Mouse (Mus musculus): Measurements from ENCODE around the gene Cpeb2. TPM values are rescaled to one million over a fixed set of nuclear protein-coding genes. Genes with fewer than 3 reads are reported as not detected.

Gene Cpeb2
- polyA plus RNA-seq, 2 experiments: 0.86 to 1.1 TPM

GRCm38 (mm10) chr5:43289752-43290446 lies 56.9 kb downstream of the Cpeb2 start:
- no peak overlapping the region for H3K4me3 ChIP-seq (ENCODE audit: insufficient read depth in 1 of 2, low read depth in 2 of 2, low read length in 2 of 2)
- 46% methylated on average over 8 of the region's 8 CpGs for WGBS (ENCODE audit: insufficient replicate concordance)
- no peaks in the 10 kb centered on the region for H3K4me1 ChIP-seq (replicated peaks; ENCODE audit: control insufficient read depth in 2 of 2, insufficient read depth in 2 of 2, low read length in 1 of 2)
- no peak overlapping the region for H3K9ac ChIP-seq (replicated peaks)
- TF ChIP-seq CTCF (IDR thresholded peaks at IDR 0.05; ENCODE audit: low read depth) (no peak), EP300 (IDR thresholded peaks at IDR 0.05; ENCODE audit: low read depth) (no peak)
- H3K27me3 ChIP-seq (ENCODE audit: control insufficient read depth, insufficient read depth, low read length): no peaks in the 10 kb centered on the region
- H3K4me2 ChIP-seq (ENCODE audit: low read depth): no peak overlapping the region
- H3K27ac ChIP-seq: no peak overlapping the region
- H3K9me3 ChIP-seq (ENCODE audit: control insufficient read depth, low read length): no peaks in the 10 kb centered on the region
- DNase-seq (ENCODE audit: low read depth in 3 of 3, low spot score in 3 of 3) (no peak), ATAC-seq (ENCODE audit: insufficient read depth) (no peak)
- no peaks in the 10 kb centered on the region for H3K36me3 ChIP-seq (replicated peaks; ENCODE audit: control insufficient read depth, insufficient read depth, low read depth)

GRCm38 (mm10) chr5:43293136-43293535 lies 60.2 kb downstream of the Cpeb2 start:
- Histone ChIP-seq H3K27ac (no peak overlapping the region), H3K9me3 (ENCODE audit: control insufficient read depth, low read length) (no peaks in the 10 kb centered on the region), H3K4me1 (replicated peaks; ENCODE audit: control insufficient read depth in 2 of 2, insufficient read depth in 2 of 2, low read length in 1 of 2) (no peaks in the 10 kb centered on the region), H3K27me3 (ENCODE audit: control insufficient read depth, insufficient read depth, low read length) (no peaks in the 10 kb centered on the region), H3K4me2 (ENCODE audit: low read depth) (no peak overlapping the region), H3K4me3 (ENCODE audit: insufficient read depth in 1 of 2, low read depth in 2 of 2, low read length in 2 of 2) (no peak overlapping the region), H3K9ac (replicated peaks) (no peak overlapping the region), H3K36me3 (replicated peaks; ENCODE audit: control insufficient read depth, insufficient read depth, low read depth) (no peaks in the 10 kb centered on the region)
- TF ChIP-seq EP300 (IDR thresholded peaks at IDR 0.05; ENCODE audit: low read depth): no peak
- WGBS (ENCODE audit: insufficient replicate concordance): 46% methylated on average over 4 of the region's 4 CpGs
- no peak for ATAC-seq (ENCODE audit: insufficient read depth)
- DNase-seq (ENCODE audit: low read depth in 3 of 3, low spot score in 3 of 3): no peak

GRCm38 (mm10) chr5:43297459-43297858 lies 64.5 kb downstream of the Cpeb2 start:
- Histone ChIP-seq H3K27ac (no peak overlapping the region), H3K9ac (replicated peaks) (no peak overlapping the region), H3K9me3 (ENCODE audit: control insufficient read depth, low read length) (no peaks in the 10 kb centered on the region), H3K36me3 (replicated peaks; ENCODE audit: control insufficient read depth, insufficient read depth, low read depth) (no peaks in the 10 kb centered on the region), H3K27me3 (ENCODE audit: control insufficient read depth, insufficient read depth, low read length) (no peaks in the 10 kb centered on the region), H3K4me1 (replicated peaks; ENCODE audit: control insufficient read depth in 2 of 2, insufficient read depth in 2 of 2, low read length in 1 of 2) (no peaks in the 10 kb centered on the region), H3K4me3 (ENCODE audit: insufficient read depth in 1 of 2, low read depth in 2 of 2, low read length in 2 of 2) (no peak overlapping the region), H3K4me2 (ENCODE audit: low read depth) (no peak overlapping the region)
- no peak for TF ChIP-seq EP300 (IDR thresholded peaks at IDR 0.05; ENCODE audit: low read depth)
- no peak for TF ChIP-seq CTCF (IDR thresholded peaks at IDR 0.05; ENCODE audit: low read depth)
- 73% methylated on average over 7 of the region's 7 CpGs for WGBS (ENCODE audit: insufficient replicate concordance)
- ATAC-seq (ENCODE audit: insufficient read depth) (no peak), DNase-seq (ENCODE audit: low read depth in 3 of 3, low spot score in 3 of 3) (no peak)

GRCm38 (mm10) chr5:43298975-43299374 lies 66.0 kb downstream of the Cpeb2 start:
- TF ChIP-seq EP300 (IDR thresholded peaks at IDR 0.05; ENCODE audit: low read depth) (no peak), CTCF (IDR thresholded peaks at IDR 0.05; ENCODE audit: low read depth) (no peak)
- Histone ChIP-seq H3K4me2 (ENCODE audit: low read depth) (no peak overlapping the region), H3K4me1 (replicated peaks; ENCODE audit: control insufficient read depth in 2 of 2, insufficient read depth in 2 of 2, low read length in 1 of 2) (no peaks in the 10 kb centered on the region), H3K36me3 (replicated peaks; ENCODE audit: control insufficient read depth, insufficient read depth, low read depth) (no peaks in the 10 kb centered on the region), H3K4me3 (ENCODE audit: insufficient read depth in 1 of 2, low read depth in 2 of 2, low read length in 2 of 2) (no peak overlapping the region), H3K27ac (no peak overlapping the region), H3K27me3 (ENCODE audit: control insufficient read depth, insufficient read depth, low read length) (no peaks in the 10 kb centered on the region), H3K9me3 (ENCODE audit: control insufficient read depth, low read length) (no peaks in the 10 kb centered on the region), H3K9ac (replicated peaks) (no peak overlapping the region)
- WGBS (ENCODE audit: insufficient replicate concordance): 58% methylated on average over 2 of the region's 2 CpGs
- DNase-seq (ENCODE audit: low read depth in 3 of 3, low spot score in 3 of 3) (no peak), ATAC-seq (ENCODE audit: insufficient read depth) (no peak)

GRCm38 (mm10) chr5:43300076-43300475 lies 67.1 kb downstream of the Cpeb2 start:
- Histone ChIP-seq H3K9ac (replicated peaks) (no peak overlapping the region), H3K36me3 (replicated peaks; ENCODE audit: control insufficient read depth, insufficient read depth, low read depth) (no peaks in the 10 kb centered on the region), H3K4me1 (replicated peaks; ENCODE audit: control insufficient read depth in 2 of 2, insufficient read depth in 2 of 2, low read length in 1 of 2) (no peaks in the 10 kb centered on the region), H3K27ac (no peak overlapping the region), H3K27me3 (ENCODE audit: control insufficient read depth, insufficient read depth, low read length) (no peaks in the 10 kb centered on the region), H3K4me2 (ENCODE audit: low read depth) (no peak overlapping the region), H3K4me3 (ENCODE audit: insufficient read depth in 1 of 2, low read depth in 2 of 2, low read length in 2 of 2) (no peak overlapping the region), H3K9me3 (ENCODE audit: control insufficient read depth, low read length) (no peaks in the 10 kb centered on the region)
- DNase-seq (ENCODE audit: low read depth in 3 of 3, low spot score in 3 of 3) (no peak), ATAC-seq (ENCODE audit: insufficient read depth) (no peak)
- WGBS (ENCODE audit: insufficient replicate concordance): 68% methylated on average over 5 of the region's 5 CpGs
- TF ChIP-seq EP300 (IDR thresholded peaks at IDR 0.05; ENCODE audit: low read depth) (no peak), CTCF (IDR thresholded peaks at IDR 0.05; ENCODE audit: low read depth) (no peak)
